Mouse (Mus musculus): Measurements from ENCODE around the gene Pfkm.

GRCm38 (mm10) chr15:98153625-98154024 lies 61.2 kb downstream of the Pfkm start:
- TF ChIP-seq CTCF (IDR thresholded peaks at IDR 0.05; ENCODE audit: low read depth, low read length) (peak; percentile 52), POLR2A (IDR thresholded peaks at IDR 0.05; ENCODE audit: extremely low read depth, insufficient read depth, low read length) (no peak)

Data from liver, adult 2 months (tissue).